ENCODE assay signal across 8 mouse cellular contexts in genomic region chr4:110028461-110029188, GRCm38 (mm10). TPM values are rescaled to one million over a fixed set of nuclear protein-coding genes. Genes with fewer than 3 reads are reported as not detected.
A peak's percentile ranks its signal among the peaks of the same experiment; 100 is the strongest.
DNase-seq lines count a peak whose midpoint lies in the region; ATAC-seq and TF ChIP-seq lines count a peak whose summit lies in the region.

No protein-coding gene starts in this region.

- no peak overlapping the region for H3K27ac ChIP-seq in liver, adult 2 months (replicated peaks; ENCODE audit: insufficient read depth, low read depth, low read length)
- no peak overlapping the region for H3K27ac ChIP-seq in embryonic facial prominence, embryonic 12.5 days
- no peak overlapping the region for H3K27ac ChIP-seq in hindbrain, embryonic 15.5 days (replicated peaks)
- H3K27ac ChIP-seq in lung, postnatal 0 days (ENCODE audit: low read length): no peak overlapping the region
- no peak overlapping the region for H3K27ac ChIP-seq in small intestine, adult 2 months (ENCODE audit: insufficient read depth, low read depth, low read length)

- no peaks in the 10 kb centered on the region for H3K79me2 ChIP-seq in liver, adult 2 months (ENCODE audit: control insufficient read depth, insufficient read depth, low read length)

- no peak for TF ChIP-seq POLR2A in liver, adult 2 months (IDR thresholded peaks at IDR 0.05; ENCODE audit: extremely low read depth, insufficient read depth, low read length)
- TF ChIP-seq POLR2A in small intestine, adult 2 months (IDR thresholded peaks at IDR 0.05; ENCODE audit: low read depth, low read length): no peak

- no peaks in the 10 kb centered on the region for H3K36me3 ChIP-seq in liver, adult 2 months (ENCODE audit: control insufficient read depth, insufficient read depth, low read length)
- no peaks in the 10 kb centered on the region for H3K36me3 ChIP-seq in embryonic facial prominence, embryonic 12.5 days
- H3K36me3 ChIP-seq in hindbrain, embryonic 15.5 days: no peaks in the 10 kb centered on the region
- H3K36me3 ChIP-seq in lung, postnatal 0 days (ENCODE audit: insufficient read depth, low read length): no peaks in the 10 kb centered on the region
- H3K36me3 ChIP-seq in small intestine, adult 2 months (ENCODE audit: control insufficient read depth, insufficient read depth, low read length): no peaks in the 10 kb centered on the region

- H3K4me2 ChIP-seq in embryonic facial prominence, embryonic 12.5 days (replicated peaks): no peak overlapping the region
- no peak overlapping the region for H3K4me2 ChIP-seq in hindbrain, embryonic 15.5 days
- no peak overlapping the region for H3K4me2 ChIP-seq in lung, postnatal 0 days (replicated peaks; ENCODE audit: low read depth, low read length)

- no peaks in the 10 kb centered on the region for H3K9me3 ChIP-seq in embryonic facial prominence, embryonic 12.5 days
- H3K9me3 ChIP-seq in hindbrain, embryonic 15.5 days: no peaks in the 10 kb centered on the region
- H3K9me3 ChIP-seq in lung, postnatal 0 days (ENCODE audit: low read length): no peaks in the 10 kb centered on the region

- WGBS in liver, adult 2 months: 59% methylated on average over 6 of the region's 6 CpGs
- WGBS in embryonic facial prominence, embryonic 12.5 days: 56% methylated on average over 6 of the region's 6 CpGs
- WGBS in hindbrain, embryonic 15.5 days: 63% methylated on average over 6 of the region's 6 CpGs
- WGBS in lung, postnatal 0 days: 58% methylated on average over 6 of the region's 6 CpGs
- 62% methylated on average over 6 of the region's 6 CpGs for WGBS in small intestine, adult 2 months

- H3K9ac ChIP-seq in liver, adult 2 months (ENCODE audit: low read depth, low read length): no peak overlapping the region
- H3K9ac ChIP-seq in embryonic facial prominence, embryonic 12.5 days: no peak overlapping the region
- no peak overlapping the region for H3K9ac ChIP-seq in hindbrain, embryonic 15.5 days
- H3K9ac ChIP-seq in lung, postnatal 0 days (replicated peaks; ENCODE audit: low read depth): no peak overlapping the region

- DNase-seq in liver, adult 2 months (ENCODE audit: extremely low read depth, low read depth, low spot score): peak; percentile 26
- DNase-seq in liver: no peak
- DNase-seq in Patski (ENCODE audit: low read depth, low spot score): no peak
- DNase-seq in lung, postnatal 0 days (ENCODE audit: low spot score): peak; percentile 28
- DNase-seq in gastrocnemius, adult 8-10 months (ENCODE audit: low spot score in 2 of 2): no peak

- no peaks in the 10 kb centered on the region for H3K27me3 ChIP-seq in liver, adult 2 months (ENCODE audit: control insufficient read depth, insufficient read depth, low read length)
- H3K27me3 ChIP-seq in Patski: peaks cover 6% of the 10 kb centered on the region
- peaks cover 2% of the 10 kb centered on the region; the same call in 1 of the 2 replicates for H3K27me3 ChIP-seq in embryonic facial prominence, embryonic 12.5 days
- no peaks in the 10 kb centered on the region for H3K27me3 ChIP-seq in hindbrain, embryonic 15.5 days
- H3K27me3 ChIP-seq in lung, postnatal 0 days (replicated peaks; ENCODE audit: insufficient read depth, low read length): no peaks in the 10 kb centered on the region
- no peaks in the 10 kb centered on the region for H3K27me3 ChIP-seq in small intestine, adult 2 months (ENCODE audit: control insufficient read depth, insufficient read depth, low read length)

- ATAC-seq in Patski: no peak
- ATAC-seq in embryonic facial prominence, embryonic 12.5 days (ENCODE audit: insufficient number of reproducible peaks, insufficient read depth, low FRiP score, low TSS enrichment): peak; percentile 61; the same call in 1 of the 2 replicates
- ATAC-seq in hindbrain, embryonic 15.5 days (ENCODE audit: low FRiP score, low read depth): peak; percentile 84
- ATAC-seq in lung, postnatal 0 days: no peak

- POLR2A ChIA-PET in Patski (lab: Charles Lee): no interaction called here

- in situ Hi-C loops in Patski (cut with MboI; ENCODE audit: low pct_unique_long_range_greater_than_20kb): loop anchor here (25.0 kb wide), 2 partner anchors 1284 to 1609 kb away; no protein-coding TSS in a partner anchor

- TF ChIP-seq EP300 in lung, postnatal 0 days (IDR thresholded peaks at IDR 0.05): no peak

- TF ChIP-seq CTCF in liver, adult 2 months (IDR thresholded peaks at IDR 0.05; ENCODE audit: low read depth, low read length): peak; percentile 46; the same call in 1 of the 2 replicates
- peak; percentile 61 for TF ChIP-seq CTCF in Patski (IDR thresholded peaks at IDR 0.05)
- peak; percentile 76 for TF ChIP-seq CTCF in lung, postnatal 0 days (IDR thresholded peaks at IDR 0.05)
- TF ChIP-seq CTCF in small intestine, adult 2 months (IDR thresholded peaks at IDR 0.05; ENCODE audit: extremely low read depth, insufficient read length, insufficient replicate concordance, low read depth, low read length): peak; percentile 41; the same call in 1 of the 2 replicates

- no peak overlapping the region for H3K4me3 ChIP-seq in liver, adult 2 months (ENCODE audit: insufficient read depth, low read depth, low read length)
- no peak overlapping the region for H3K4me3 ChIP-seq in embryonic facial prominence, embryonic 12.5 days
- no peak overlapping the region for H3K4me3 ChIP-seq in hindbrain, embryonic 15.5 days
- no peak overlapping the region for H3K4me3 ChIP-seq in lung, postnatal 0 days (ENCODE audit: low read depth, low read length)
- no peak overlapping the region for H3K4me3 ChIP-seq in small intestine, adult 2 months (ENCODE audit: low read depth, low read length)

- CTCF ChIA-PET in Patski (lab: Charles Lee): interaction anchor here (0.9 to 1.7 kb wide), 2 partner anchors 9 to 12 kb away, joined by 3 to 6 read pairs; no protein-coding TSS in a partner anchor

- no peaks in the 10 kb centered on the region for H3K4me1 ChIP-seq in liver, adult 2 months (ENCODE audit: control insufficient read depth, insufficient read depth, low read length)
- no peaks in the 10 kb centered on the region for H3K4me1 ChIP-seq in embryonic facial prominence, embryonic 12.5 days
- no peaks in the 10 kb centered on the region for H3K4me1 ChIP-seq in hindbrain, embryonic 15.5 days (replicated peaks)
- H3K4me1 ChIP-seq in lung, postnatal 0 days (ENCODE audit: insufficient read depth, low read depth, low read length): no peaks in the 10 kb centered on the region
- no peaks in the 10 kb centered on the region for H3K4me1 ChIP-seq in small intestine, adult 2 months (ENCODE audit: control insufficient read depth, insufficient read depth, insufficient read length, low read length)

RNA-seq across cellular contexts. Expression of gene Dmrta2, which starts 50.8 kb away (rescaled TPM):
- total RNA-seq in liver, adult 2 months (2014; rRNA removed): not detected in 2 replicates
- 0.02 and 0.10 TPM in 2 replicates for polyA plus RNA-seq in liver, adult 2 months (2012; rRNA removed)
- polyA plus RNA-seq in Patski (2021): 13.5 TPM
- 1.2 and 1.4 TPM in 2 replicates for polyA plus RNA-seq in embryonic facial prominence, embryonic 12.5 days (2016; fragmentation: Nextera tagmentation; extraction: Ambion mirVana)
- polyA plus RNA-seq in hindbrain, embryonic 15.5 days (2015; fragmentation: Nextera tagmentation; extraction: Ambion mirVana): 0.06 and 0.13 TPM in 2 replicates
- 0.05 TPM in 1 of 2 replicates, not detected in the other for polyA plus RNA-seq in lung, postnatal 0 days (2015; fragmentation: Nextera tagmentation; extraction: Ambion mirVana)
- polyA plus RNA-seq in small intestine, adult 2 months (2012; rRNA removed): 0.51 and 0.93 TPM in 2 replicates
- under 1 TPM in 1 of 4 experiments, not detected in 3; 0.15 TPM for total RNA-seq in gastrocnemius, adult 8-10 months (2022)

Comparison
In these comparisons a context has a peak if more than half of its experiments do, and no peak if none do; other contexts are left out.
1. DNase-seq: peak in liver, adult 2 months (single experiment) and lung, postnatal 0 days (single experiment); none in liver (single experiment), Patski (single experiment) and gastrocnemius, adult 8-10 months (0 of 2).
2. ATAC-seq: peak in embryonic facial prominence, embryonic 12.5 days (single experiment) and hindbrain, embryonic 15.5 days (single experiment); none in Patski (single experiment) and lung, postnatal 0 days (single experiment).
3. Peak in every context shown above with its lines, with median percentiles within 50 percentile points of each other: CTCF ChIP-seq.